Comparison of ENCODE assay signal across 13 mouse cellular contexts in the genomic region with DNA sequence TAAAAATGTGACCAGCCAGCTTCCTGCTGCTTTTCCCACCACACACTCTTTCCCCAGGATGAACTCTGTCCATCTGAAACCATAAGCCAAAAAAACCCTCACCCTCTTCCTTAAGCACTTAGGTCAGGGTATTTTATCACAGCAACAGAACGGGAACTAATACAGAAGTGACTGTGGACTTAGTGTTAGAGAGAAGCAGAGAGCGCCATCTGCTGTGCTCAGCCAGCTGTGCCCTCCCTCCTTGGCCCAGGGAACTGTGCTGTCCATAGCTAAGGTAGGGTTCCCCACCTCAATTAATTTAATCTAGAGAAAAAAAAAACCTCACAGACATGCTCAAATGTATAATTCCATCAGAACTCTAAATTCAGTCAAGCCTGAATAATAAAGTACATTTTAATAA. TPM values are rescaled to one million over a fixed set of nuclear protein-coding genes. Genes with fewer than 3 reads are reported as not detected.
DNase-seq lines count a peak whose midpoint lies in the region; ATAC-seq and TF ChIP-seq lines count a peak whose summit lies in the region.
"Had no signal": no experiment of that assay in that cellular context is flagged by ENCODE, and none has a peak within 500 bp of the region (broad histone marks: within the 10 kb centered on the region; RNA-seq: fewer than 3 reads in every experiment).

No protein-coding gene starts in this region.

- no peaks in the 10 kb centered on the region for H3K36me3 ChIP-seq in liver, adult 2 months (ENCODE audit: control insufficient read depth, insufficient read depth, low read length)
- H3K36me3 ChIP-seq in liver, embryonic 12.5 days, result no peaks in the 10 kb centered on the region
- H3K36me3 ChIP-seq in CH12.LX (replicated peaks in 1 of 2; ENCODE audit: control insufficient read depth in 1 of 2, insufficient read depth in 1 of 2, low read length in 1 of 2), result no peaks in the 10 kb centered on the region
- H3K36me3 ChIP-seq: hindbrain, embryonic 15.5 days; neural tube, embryonic 12.5 days had no signal

- H3K4me2 ChIP-seq in liver, embryonic 12.5 days, result no peak overlapping the region
- H3K4me2 ChIP-seq in CH12.LX (ENCODE audit: insufficient read depth, low read depth, poor library complexity, severe bottlenecking), result no peak overlapping the region
- H3K4me2 ChIP-seq: hindbrain, embryonic 15.5 days; neural tube, embryonic 12.5 days had no signal

- no peak for TF ChIP-seq POLR2A in liver, adult 2 months (IDR thresholded peaks at IDR 0.05; ENCODE audit: extremely low read depth, insufficient read depth, low read length)
- TF ChIP-seq POLR2A in CH12.LX (IDR thresholded peaks at IDR 0.05; ENCODE audit: low read depth, low read length), result no peak

- H3K9ac ChIP-seq in liver, adult 2 months (ENCODE audit: low read depth, low read length), result no peak overlapping the region
- H3K9ac ChIP-seq in liver, embryonic 12.5 days, result no peak overlapping the region
- no peak overlapping the region for H3K9ac ChIP-seq in CH12.LX (ENCODE audit: insufficient read depth, low read depth)
- H3K9ac ChIP-seq: hindbrain, embryonic 15.5 days; neural tube, embryonic 12.5 days had no signal

- H3K79me2 ChIP-seq in liver, adult 2 months (ENCODE audit: control insufficient read depth, insufficient read depth, low read length), result no peaks in the 10 kb centered on the region
- H3K79me2 ChIP-seq in CH12.LX (replicated peaks; ENCODE audit: control insufficient read depth, extremely low read depth, insufficient read depth, poor library complexity, severe bottlenecking), result no peaks in the 10 kb centered on the region

- peaks cover 7% of the 10 kb centered on the region; the same call in 1 of the 2 replicates for H3K4me1 ChIP-seq in liver, adult 2 months (ENCODE audit: control insufficient read depth, insufficient read depth, low read length)
- H3K4me1 ChIP-seq in liver, embryonic 12.5 days, result peaks cover 17% of the 10 kb centered on the region
- peaks cover 0 to 34% of the 10 kb centered on the region in 2 experiments; a peak in 2 of 4 replicates for H3K4me1 ChIP-seq in CH12.LX (ENCODE audit: control insufficient read depth in 1 of 2, insufficient read depth in 2 of 2)

- H3K9me3 ChIP-seq in liver, embryonic 12.5 days (replicated peaks), result no peaks in the 10 kb centered on the region
- no peaks in the 10 kb centered on the region for H3K9me3 ChIP-seq in CH12.LX (replicated peaks; ENCODE audit: low read length)
- H3K9me3 ChIP-seq: hindbrain, embryonic 15.5 days; neural tube, embryonic 12.5 days had no signal

- no peak for DNase-seq in liver, adult 2 months (ENCODE audit: extremely low read depth, low read depth, low spot score)
- DNase-seq in A20 (ENCODE audit: low read depth, low spot score), result peak; percentile 65
- DNase-seq in CH12.LX (ENCODE audit: extremely low read depth), result peak; percentile 53
- DNase-seq in gastrocnemius, postnatal 14 days, result no peak
- no peak for DNase-seq in ovary, postnatal 36 days (ENCODE audit: low spot score)
- DNase-seq: cerebellum, adult 2 months had no signal

- no peak for TF ChIP-seq EP300 in CH12.LX (IDR thresholded peaks at IDR 0.05; ENCODE audit: low read length)

- TF ChIP-seq RAD21 in CH12.LX (IDR thresholded peaks at IDR 0.05; ENCODE audit: low read depth, low read length), result peak; percentile 85

- H3K4me3 ChIP-seq in liver, adult 2 months (ENCODE audit: insufficient read depth, low read depth, low read length), result no peak overlapping the region
- H3K4me3 ChIP-seq in liver, embryonic 12.5 days, result no peak overlapping the region
- no peak overlapping the region for H3K4me3 ChIP-seq in CH12.LX (replicated peaks in 1 of 3; ENCODE audit: low read depth in 2 of 3, low read length in 2 of 3, poor library complexity in 1 of 3)
- H3K4me3 ChIP-seq: erythroblast, embryonic 14.5 days; hindbrain, embryonic 15.5 days; neural tube, embryonic 12.5 days had no signal

- in situ Hi-C loops in CH12.LX (cut with MboI; ENCODE audit: low pct_ligation_motif_present, low pct_unique_long_range_greater_than_20kb, low sequenced_read_pairs), result loop anchor here (25.0 kb wide), 1 partner anchor 834 kb away; the partner anchor contains the start of genes 1500009C09Rik and Sept3

- intact Hi-C loops in gastrocnemius, postnatal 14 days (cut with DNase I; ENCODE audit: low total_unique reads), result no loop called here

- no peaks in the 10 kb centered on the region for H3K27me3 ChIP-seq in liver, adult 2 months (ENCODE audit: control insufficient read depth, insufficient read depth, low read length)
- H3K27me3 ChIP-seq in liver, embryonic 12.5 days (replicated peaks), result peaks cover 28% of the 10 kb centered on the region
- H3K27me3 ChIP-seq in CH12.LX (replicated peaks), result no peaks in the 10 kb centered on the region

- peak; percentile 71 for TF ChIP-seq CTCF in liver, adult 2 months (IDR thresholded peaks at IDR 0.05; ENCODE audit: low read depth, low read length)
- TF ChIP-seq CTCF in CH12.LX (conservative IDR thresholded peaks at IDR 0.05 in 1 of 2, IDR thresholded peaks at IDR 0.05 in 1 of 2; ENCODE audit: low read depth in 2 of 2, low read length in 2 of 2), result peak; percentile 18 to 83; a peak in 2 of 4 replicates

- dilution Hi-C loops in CH12.LX (cut with MboI; ENCODE audit: extremely low pct_ligation_motif_present, extremely low pct_unique_long_range_greater_than_20kb, low sequenced_read_pairs), result no loop called here

- no peak overlapping the region for H3K27ac ChIP-seq in liver, adult 2 months (replicated peaks; ENCODE audit: insufficient read depth, low read depth, low read length)
- H3K27ac ChIP-seq in liver, embryonic 12.5 days, result no peak overlapping the region
- no peak overlapping the region for H3K27ac ChIP-seq in CH12.LX (ENCODE audit: insufficient read depth, low read depth)
- H3K27ac ChIP-seq: hindbrain, embryonic 15.5 days; neural tube, embryonic 12.5 days had no signal

- WGBS in liver, adult 2 months, result 43% methylated on average over 2 of the region's 2 CpGs
- WGBS in liver, embryonic 12.5 days (ENCODE audit: insufficient replicate concordance), result 25% methylated on average over 2 of the region's 2 CpGs

- no peak for ATAC-seq in liver, embryonic 12.5 days
- ATAC-seq in granulocyte monocyte progenitor cell, adult 5-6 weeks (replicated peaks; ENCODE audit: poor library complexity, severe bottlenecking), result peak; percentile 35; the same call in 1 of the 2 replicates
- ATAC-seq in megakaryocyte-erythroid progenitor cell, adult 5-6 weeks (replicated peaks; ENCODE audit: low FRiP score, low TSS enrichment, poor library complexity, severe bottlenecking), result no peak
- ATAC-seq: activated CD4-positive, CD25-positive, alpha-beta regulatory T cell, adult 4 months had no signal

TF ChIP-seq in CH12.LX, 34 proteins besides CTCF, POLR2A, EP300 and RAD21:
- TF ChIP-seq PAX5 (IDR thresholded peaks at IDR 0.05; ENCODE audit: low read length), result no peak
- TF ChIP-seq USF1 (IDR thresholded peaks at IDR 0.05; ENCODE audit: low read depth, low read length), result no peak
- no peak for TF ChIP-seq MYC (IDR thresholded peaks at IDR 0.05; ENCODE audit: low read depth, low read length)
- no peak for TF ChIP-seq MEF2A (IDR thresholded peaks at IDR 0.05; ENCODE audit: borderline replicate concordance, low read depth, low read length)
- peak; percentile 78 for TF ChIP-seq SMC3 (IDR thresholded peaks at IDR 0.05; ENCODE audit: low read depth, low read length)

RNA-seq across cellular contexts. Expression of gene Serhl, which starts 6.6 kb away (rescaled TPM):
- 51.6 and 58.1 TPM in 2 replicates for total RNA-seq in liver, adult 2 months (2014; rRNA removed)
- 59.6 and 80.6 TPM in 2 replicates for polyA plus RNA-seq in liver, adult 2 months (2012; rRNA removed)
- 24.5 and 28.0 TPM in 2 replicates for polyA plus RNA-seq in liver, embryonic 12.5 days (2016; fragmentation: Nextera tagmentation; extraction: Ambion mirVana)
- total RNA-seq in CH12.LX (2012; rRNA removed) (48.8 and 59.5 TPM in 2 replicates), CH12.LX (2014; rRNA removed) (123 and 129 TPM in 2 replicates)
- 52.0 and 57.6 TPM in 2 replicates for polyA plus RNA-seq in CH12.LX (2012; ENCODE audit: insufficient read length, low read depth)
- 48.6 and 66.5 TPM in 2 replicates for total RNA-seq in granulocyte monocyte progenitor cell, adult 5-6 weeks (2014; fragmentation: Nextera tagmentation)
- total RNA-seq in granulocyte monocyte progenitor cell, adult 5-6 weeks (2017), result 28.0 and 39.1 TPM in 2 replicates
- total RNA-seq in megakaryocyte-erythroid progenitor cell, adult 5-6 weeks (2014; fragmentation: Nextera tagmentation), result 46.0 and 51.6 TPM in 2 replicates
- 32.0 and 45.4 TPM in 2 replicates for total RNA-seq in megakaryocyte-erythroid progenitor cell, adult 5-6 weeks (2017)
- 10 to 100 TPM; 31.9 to 32.5 TPM for total RNA-seq in gastrocnemius, postnatal 14 days (2021)

RNA-seq across cellular contexts. Expression of gene Rrp7a, which starts 26.7 kb away (rescaled TPM):
- total RNA-seq in liver, adult 2 months (2014; rRNA removed), result 9.1 and 19.3 TPM in 2 replicates
- 44.1 and 44.7 TPM in 2 replicates for polyA plus RNA-seq in liver, adult 2 months (2012; rRNA removed)
- polyA plus RNA-seq in liver, embryonic 12.5 days (2016; fragmentation: Nextera tagmentation; extraction: Ambion mirVana), result 36.5 and 42.3 TPM in 2 replicates
- total RNA-seq in CH12.LX (2012; rRNA removed) (156 and 180 TPM in 2 replicates), CH12.LX (2014; rRNA removed) (111 and 126 TPM in 2 replicates)
- 262 and 284 TPM in 2 replicates for polyA plus RNA-seq in CH12.LX (2012; ENCODE audit: insufficient read length, low read depth)
- total RNA-seq in granulocyte monocyte progenitor cell, adult 5-6 weeks (2014; fragmentation: Nextera tagmentation), result 26.9 and 35.9 TPM in 2 replicates
- total RNA-seq in granulocyte monocyte progenitor cell, adult 5-6 weeks (2017), result 50.0 and 88.6 TPM in 2 replicates
- total RNA-seq in megakaryocyte-erythroid progenitor cell, adult 5-6 weeks (2014; fragmentation: Nextera tagmentation), result 30.4 and 53.1 TPM in 2 replicates
- 107 and 139 TPM in 2 replicates for total RNA-seq in megakaryocyte-erythroid progenitor cell, adult 5-6 weeks (2017)
- total RNA-seq in gastrocnemius, postnatal 14 days (2021), result 10 to 100 TPM; 40.2 to 41.2 TPM

RNA-seq across cellular contexts. Expression of gene Poldip3, which starts 53.2 kb away (rescaled TPM):
- total RNA-seq in liver, adult 2 months (2014; rRNA removed), result 21.6 and 24.8 TPM in 2 replicates
- 25.5 and 34.6 TPM in 2 replicates for polyA plus RNA-seq in liver, adult 2 months (2012; rRNA removed)
- 83.0 and 86.7 TPM in 2 replicates for polyA plus RNA-seq in liver, embryonic 12.5 days (2016; fragmentation: Nextera tagmentation; extraction: Ambion mirVana)
- total RNA-seq in CH12.LX (2012; rRNA removed) (77.2 and 87.1 TPM in 2 replicates), CH12.LX (2014; rRNA removed) (78.9 and 79.3 TPM in 2 replicates)
- polyA plus RNA-seq in CH12.LX (2012; ENCODE audit: insufficient read length, low read depth), result 70.0 and 77.0 TPM in 2 replicates
- 56.1 and 72.5 TPM in 2 replicates for total RNA-seq in granulocyte monocyte progenitor cell, adult 5-6 weeks (2014; fragmentation: Nextera tagmentation)
- 78.7 and 81.9 TPM in 2 replicates for total RNA-seq in granulocyte monocyte progenitor cell, adult 5-6 weeks (2017)
- total RNA-seq in megakaryocyte-erythroid progenitor cell, adult 5-6 weeks (2014; fragmentation: Nextera tagmentation), result 59.0 and 76.4 TPM in 2 replicates
- 65.4 and 92.3 TPM in 2 replicates for total RNA-seq in megakaryocyte-erythroid progenitor cell, adult 5-6 weeks (2017)
- total RNA-seq in gastrocnemius, postnatal 14 days (2021), result 10 to 100 TPM; 25.8 to 26.5 TPM

Comparison
In these comparisons a context has a peak if more than half of its experiments do, and no peak if none do; other contexts are left out.
1. DNase-seq: peak in A20 (single experiment) and CH12.LX (single experiment); none in liver, adult 2 months (single experiment), gastrocnemius, postnatal 14 days (single experiment) and ovary, postnatal 36 days (single experiment).